Comparison of ENCODE assay signal across 8 mouse cellular contexts in genomic region chr15:79062376-79063159, GRCm38 (mm10). TPM values are rescaled to one million over a fixed set of nuclear protein-coding genes. Genes with fewer than 3 reads are reported as not detected.
DNase-seq lines count a peak whose midpoint lies in the region; ATAC-seq lines count a peak whose summit lies in the region.

Gene Ankrd54, minus strand, starts transcription at chr15:79062893.

- peak within 1 kb of the TSS; percentile 95 for H3K4me3 ChIP-seq in heart, embryonic 10.5 days
- peak within 1 kb of the TSS; percentile 81 for H3K4me3 ChIP-seq in kidney, embryonic 15.5 days (replicated peaks)

- peak; percentile 92 to 94 for DNase-seq in B cell, adult 2 months
- DNase-seq in brain, adult 2 months (ENCODE audit: low read depth, low spot score) = peak; percentile 100
- peak; percentile 100 for DNase-seq in heart, embryonic 10.5 days (ENCODE audit: low spot score)
- DNase-seq in liver = peak; percentile 97
- peak; percentile 96 to 97 for DNase-seq in spleen, postnatal 4 days (ENCODE audit: low spot score in 2 of 2)

- no peaks in the 10 kb centered on the region for H3K27me3 ChIP-seq in heart, embryonic 10.5 days (ENCODE audit: insufficient read depth, poor library complexity, severe bottlenecking)
- no peaks in the 10 kb centered on the region for H3K27me3 ChIP-seq in kidney, embryonic 15.5 days

- H3K4me2 ChIP-seq in kidney, embryonic 15.5 days = peak within 1 kb of the TSS; percentile 67

- peak within 1 kb of the TSS; percentile 86 for H3K9ac ChIP-seq in kidney, embryonic 15.5 days

- WGBS in heart, embryonic 10.5 days = under 1% methylated on average over 80 of the region's 80 CpGs
- under 1% methylated on average over 80 of the region's 80 CpGs for WGBS in kidney, embryonic 15.5 days

- H3K4me1 ChIP-seq in heart, embryonic 10.5 days = peaks cover 54% of the 10 kb centered on the region
- H3K4me1 ChIP-seq in kidney, embryonic 15.5 days = peaks cover 39% of the 10 kb centered on the region

- peak; percentile 94 for ATAC-seq in erythroblast, adult 5-6 weeks (replicated peaks; ENCODE audit: low FRiP score, poor library complexity, severe bottlenecking)
- ATAC-seq in kidney, embryonic 15.5 days (replicated peaks; ENCODE audit: low FRiP score) = peak; percentile 99
- ATAC-seq in monocyte, adult 5-6 weeks (replicated peaks; ENCODE audit: insufficient number of reproducible peaks, low FRiP score, low TSS enrichment, poor library complexity, severe bottlenecking) = peak; percentile 98

- H3K27ac ChIP-seq in heart, embryonic 10.5 days = peak within 1 kb of the TSS; percentile 92
- peak within 1 kb of the TSS; percentile 81 for H3K27ac ChIP-seq in kidney, embryonic 15.5 days

- H3K36me3 ChIP-seq in heart, embryonic 10.5 days = peaks cover 35% of the 10 kb centered on the region
- H3K36me3 ChIP-seq in kidney, embryonic 15.5 days = peaks cover 36% of the 10 kb centered on the region

- no peaks in the 10 kb centered on the region for H3K9me3 ChIP-seq in heart, embryonic 10.5 days
- no peaks in the 10 kb centered on the region for H3K9me3 ChIP-seq in kidney, embryonic 15.5 days (replicated peaks)

RNA-seq across cellular contexts. Expression of gene Ankrd54, which starts in this region (rescaled TPM):
- total RNA-seq in erythroblast, adult 5-6 weeks (2015; ENCODE audit: low replicate concordance) = 12.3 and 20.0 TPM in 2 replicates
- 7.5 and 11.4 TPM in 2 replicates for total RNA-seq in erythroblast, adult 5-6 weeks (2017; ENCODE audit: low replicate concordance)
- polyA plus RNA-seq in heart, embryonic 10.5 days (2016; fragmentation: Nextera tagmentation; extraction: Ambion mirVana) = 34.8 and 48.7 TPM in 2 replicates
- 47.7 and 56.3 TPM in 2 replicates for polyA plus RNA-seq in kidney, embryonic 15.5 days (2015; fragmentation: Nextera tagmentation; extraction: Ambion mirVana)
- 8.1 to 17.1 TPM (median 13.3 TPM) in 3 replicates for total RNA-seq in monocyte, adult 5-6 weeks (2017)

Comparison
In these comparisons a context has a peak if more than half of its experiments do, and no peak if none do; other contexts are left out.
1. Peak in every context shown above with its lines: DNase-seq, ATAC-seq, H3K4me3 ChIP-seq and H3K27ac ChIP-seq.